14 mouse cellular contexts compared by ENCODE assay signal in genomic region chr7:25651281-25651680, GRCm38 (mm10). TPM values are rescaled to one million over a fixed set of nuclear protein-coding genes. Genes with fewer than 3 reads are reported as not detected.
DNase-seq lines count a peak whose midpoint lies in the region; ATAC-seq and TF ChIP-seq lines count a peak whose summit lies in the region.
"Had no signal": no experiment of that assay in that cellular context is flagged by ENCODE, and none has a peak within 500 bp of the region (broad histone marks: within the 10 kb centered on the region; RNA-seq: fewer than 3 reads in every experiment).

No protein-coding gene starts in this region.

- no peak overlapping the region for H3K4me2 ChIP-seq in heart, embryonic 11.5 days
- H3K4me2 ChIP-seq in heart, embryonic 12.5 days = no peak overlapping the region
- 0 out of 2 replicates have a peak overlapping the region, but pooled peaks have one; percentile 2 for H3K4me2 ChIP-seq in liver, embryonic 13.5 days
- no peak overlapping the region for H3K4me2 ChIP-seq in forebrain, embryonic 13.5 days
- H3K4me2 ChIP-seq: hindbrain, embryonic 14.5 days; midbrain, embryonic 12.5 days; stomach, embryonic 15.5 days had no signal

- TF ChIP-seq CTCF in small intestine, adult 2 months (IDR thresholded peaks at IDR 0.05; ENCODE audit: extremely low read depth, insufficient read length, insufficient replicate concordance, low read depth, low read length) = no peak

- ATAC-seq in heart, embryonic 11.5 days (replicated peaks; ENCODE audit: insufficient number of reproducible peaks, low FRiP score, low TSS enrichment) = 0 out of 2 replicates have a peak, but pooled peaks have one; percentile 51
- no peak for ATAC-seq in heart, embryonic 12.5 days (ENCODE audit: insufficient number of reproducible peaks, low FRiP score)
- no peak for ATAC-seq in liver, embryonic 13.5 days (ENCODE audit: low read depth)
- ATAC-seq in forebrain, embryonic 13.5 days = no peak
- ATAC-seq: forebrain, embryonic 14.5 days had no signal

- no peak overlapping the region for H3K27ac ChIP-seq in heart, embryonic 11.5 days (ENCODE audit: low read depth, low read length)
- no peak overlapping the region for H3K27ac ChIP-seq in heart, embryonic 12.5 days (ENCODE audit: poor library complexity, severe bottlenecking)
- H3K27ac ChIP-seq in ES-E14 (ENCODE audit: insufficient read depth, low read depth, low read length, poor library complexity, severe bottlenecking) = no peak overlapping the region
- peak overlapping the region; percentile 39; the same call in 1 of the 2 replicates for H3K27ac ChIP-seq in liver, embryonic 13.5 days
- H3K27ac ChIP-seq in small intestine, adult 2 months (ENCODE audit: insufficient read depth, low read depth, low read length) = peak overlapping the region; percentile 53
- no peak overlapping the region for H3K27ac ChIP-seq in forebrain, embryonic 13.5 days
- H3K27ac ChIP-seq: hindbrain, embryonic 14.5 days; midbrain, embryonic 12.5 days; stomach, embryonic 15.5 days had no signal

- H3K9me3 ChIP-seq in heart, embryonic 11.5 days (replicated peaks; ENCODE audit: control insufficient read depth, low read length) = no peaks in the 10 kb centered on the region
- no peaks in the 10 kb centered on the region for H3K9me3 ChIP-seq in heart, embryonic 12.5 days (replicated peaks)
- no peaks in the 10 kb centered on the region for H3K9me3 ChIP-seq in ES-E14 (ENCODE audit: control insufficient read depth, insufficient read depth, low read depth, low read length)
- H3K9me3 ChIP-seq in liver, embryonic 13.5 days (replicated peaks) = no peaks in the 10 kb centered on the region
- H3K9me3 ChIP-seq in forebrain, embryonic 13.5 days (replicated peaks) = no peaks in the 10 kb centered on the region
- H3K9me3 ChIP-seq: midbrain, embryonic 12.5 days; stomach, embryonic 15.5 days had no signal

- no peak for DNase-seq in ES-E14 (ENCODE audit: low read depth, low spot score)
- no peak for DNase-seq in liver, embryonic 13.5 days
- no peak for DNase-seq in kidney, postnatal 10 days
- DNase-seq in urinary bladder, postnatal 4 days (ENCODE audit: low spot score in 2 of 2) = no peak
- DNase-seq: adrenal gland, adult 8-10 months; left cerebral cortex, postnatal 4 days had no signal

- H3K4me3 ChIP-seq in heart, embryonic 11.5 days (ENCODE audit: low read depth, low read length) = no peak overlapping the region
- H3K4me3 ChIP-seq in heart, embryonic 12.5 days = no peak overlapping the region
- no peak overlapping the region for H3K4me3 ChIP-seq in ES-E14 (ENCODE audit: insufficient read depth in 1 of 2, low read depth in 1 of 2, low read length in 2 of 2, poor library complexity in 1 of 2, severe bottlenecking in 1 of 2)
- no peak overlapping the region for H3K4me3 ChIP-seq in liver, embryonic 13.5 days (replicated peaks)
- peak overlapping the region; percentile 1; the same call in 1 of the 2 replicates for H3K4me3 ChIP-seq in small intestine, adult 2 months (ENCODE audit: low read depth, low read length)
- no peak overlapping the region for H3K4me3 ChIP-seq in forebrain, embryonic 13.5 days
- H3K4me3 ChIP-seq: midbrain, embryonic 12.5 days; stomach, embryonic 15.5 days had no signal

- no peak for TF ChIP-seq POLR2A in small intestine, adult 2 months (IDR thresholded peaks at IDR 0.05; ENCODE audit: low read depth, low read length)

- in situ Hi-C loops in ES-E14 (cut with MboI; ENCODE audit: low sequenced_read_pairs in 2 of 2, unreplicated experiment in 2 of 2) = no loop called here

- no peaks in the 10 kb centered on the region for H3K36me3 ChIP-seq in heart, embryonic 11.5 days (ENCODE audit: control insufficient read depth, insufficient read depth, low read length)
- no peaks in the 10 kb centered on the region for H3K36me3 ChIP-seq in heart, embryonic 12.5 days
- H3K36me3 ChIP-seq in ES-E14 (ENCODE audit: control insufficient read depth, insufficient read depth, low read length, poor library complexity, severe bottlenecking) = peaks cover 2% of the 10 kb centered on the region; the same call in 1 of the 2 replicates
- no peaks in the 10 kb centered on the region for H3K36me3 ChIP-seq in liver, embryonic 13.5 days
- no peaks in the 10 kb centered on the region for H3K36me3 ChIP-seq in small intestine, adult 2 months (ENCODE audit: control insufficient read depth, insufficient read depth, low read length)
- H3K36me3 ChIP-seq in forebrain, embryonic 13.5 days (ENCODE audit: poor library complexity, severe bottlenecking) = no peaks in the 10 kb centered on the region
- H3K36me3 ChIP-seq: midbrain, embryonic 12.5 days; stomach, embryonic 15.5 days had no signal

- no peaks in the 10 kb centered on the region for H3K27me3 ChIP-seq in heart, embryonic 11.5 days (ENCODE audit: control insufficient read depth, insufficient read depth, low read length)
- no peaks in the 10 kb centered on the region for H3K27me3 ChIP-seq in heart, embryonic 12.5 days (replicated peaks)
- H3K27me3 ChIP-seq in liver, embryonic 13.5 days = no peaks in the 10 kb centered on the region
- no peaks in the 10 kb centered on the region for H3K27me3 ChIP-seq in small intestine, adult 2 months (ENCODE audit: control insufficient read depth, insufficient read depth, low read length)
- H3K27me3 ChIP-seq in forebrain, embryonic 13.5 days = no peaks in the 10 kb centered on the region
- H3K27me3 ChIP-seq: midbrain, embryonic 12.5 days; stomach, embryonic 15.5 days had no signal

- no peaks in the 10 kb centered on the region for H3K4me1 ChIP-seq in heart, embryonic 11.5 days (ENCODE audit: control insufficient read depth, insufficient read depth, low read length)
- no peaks in the 10 kb centered on the region for H3K4me1 ChIP-seq in heart, embryonic 12.5 days (replicated peaks)
- peaks cover 0 to 12% of the 10 kb centered on the region in 2 experiments; a peak in 2 of 4 replicates for H3K4me1 ChIP-seq in ES-E14 (ENCODE audit: control insufficient read depth in 2 of 2, insufficient read depth in 2 of 2, low read length in 2 of 2, poor library complexity in 1 of 2)
- H3K4me1 ChIP-seq in liver, embryonic 13.5 days (replicated peaks) = peaks cover 20% of the 10 kb centered on the region
- H3K4me1 ChIP-seq in small intestine, adult 2 months (ENCODE audit: control insufficient read depth, insufficient read depth, insufficient read length, low read length) = peaks cover 3% of the 10 kb centered on the region; the same call in 1 of the 2 replicates
- no peaks in the 10 kb centered on the region; the same call in 1 of the 2 replicates for H3K4me1 ChIP-seq in forebrain, embryonic 13.5 days
- H3K4me1 ChIP-seq: stomach, embryonic 15.5 days had no signal

- 89% methylated on average over 8 of the region's 8 CpGs for WGBS in heart, embryonic 11.5 days (ENCODE audit: insufficient replicate concordance)
- WGBS in heart, embryonic 12.5 days = 84% methylated on average over 8 of the region's 8 CpGs
- WGBS in liver, embryonic 13.5 days (ENCODE audit: insufficient replicate concordance) = 43% methylated on average over 8 of the region's 8 CpGs
- WGBS in small intestine, adult 2 months = 89% methylated on average over 8 of the region's 8 CpGs
- 92% methylated on average over 8 of the region's 8 CpGs for WGBS in forebrain, embryonic 13.5 days

- no peak overlapping the region for H3K9ac ChIP-seq in heart, embryonic 11.5 days (ENCODE audit: low read depth, low read length)
- H3K9ac ChIP-seq in heart, embryonic 12.5 days = no peak overlapping the region
- 0 out of 2 replicates have a peak overlapping the region, but pooled peaks have one; percentile 8 for H3K9ac ChIP-seq in ES-E14 (ENCODE audit: insufficient read depth, low read depth, low read length, poor library complexity, severe bottlenecking)
- H3K9ac ChIP-seq in liver, embryonic 13.5 days = no peak overlapping the region
- no peak overlapping the region for H3K9ac ChIP-seq in forebrain, embryonic 13.5 days
- H3K9ac ChIP-seq: hindbrain, embryonic 14.5 days; midbrain, embryonic 12.5 days; stomach, embryonic 15.5 days had no signal

RNA-seq across cellular contexts. Expression of gene Bckdha, which starts 7.5 kb away (rescaled TPM):
- 41.4 and 45.7 TPM in 2 replicates for polyA plus RNA-seq in heart, embryonic 11.5 days (2014; fragmentation: Nextera tagmentation; extraction: Ambion mirVana)
- polyA plus RNA-seq in heart, embryonic 12.5 days (2016; fragmentation: Nextera tagmentation; extraction: Ambion mirVana) = 48.1 and 52.9 TPM in 2 replicates
- 96.0 and 116 TPM in 2 replicates for total RNA-seq in ES-E14 (2012; rRNA removed)
- polyA plus RNA-seq in liver, embryonic 13.5 days (2015; fragmentation: Nextera tagmentation; extraction: Ambion mirVana) = 20.0 and 21.6 TPM in 2 replicates
- polyA plus RNA-seq in small intestine, adult 2 months (2012; rRNA removed) = 75.8 and 98.5 TPM in 2 replicates
- 48.1 and 49.0 TPM in 2 replicates for polyA plus RNA-seq in forebrain, embryonic 13.5 days (2015; fragmentation: Nextera tagmentation; extraction: Ambion mirVana)

RNA-seq across cellular contexts. Expression of gene Exosc5, which starts 7.7 kb away (rescaled TPM):
- polyA plus RNA-seq in heart, embryonic 11.5 days (2014; fragmentation: Nextera tagmentation; extraction: Ambion mirVana) = 40.4 and 44.8 TPM in 2 replicates
- polyA plus RNA-seq in heart, embryonic 12.5 days (2016; fragmentation: Nextera tagmentation; extraction: Ambion mirVana) = 35.3 and 37.2 TPM in 2 replicates
- 170 and 182 TPM in 2 replicates for total RNA-seq in ES-E14 (2012; rRNA removed)
- 62.3 and 68.8 TPM in 2 replicates for polyA plus RNA-seq in liver, embryonic 13.5 days (2015; fragmentation: Nextera tagmentation; extraction: Ambion mirVana)
- polyA plus RNA-seq in small intestine, adult 2 months (2012; rRNA removed) = 31.7 and 64.7 TPM in 2 replicates
- 54.0 and 55.2 TPM in 2 replicates for polyA plus RNA-seq in forebrain, embryonic 13.5 days (2015; fragmentation: Nextera tagmentation; extraction: Ambion mirVana)

RNA-seq across cellular contexts. Expression of gene Tmem91, which starts 23.7 kb away (rescaled TPM):
- polyA plus RNA-seq in heart, embryonic 11.5 days (2014; fragmentation: Nextera tagmentation; extraction: Ambion mirVana) = 1.2 and 2.0 TPM in 2 replicates
- polyA plus RNA-seq in heart, embryonic 12.5 days (2016; fragmentation: Nextera tagmentation; extraction: Ambion mirVana) = 0.86 and 1.1 TPM in 2 replicates
- 0.94 and 2.6 TPM in 2 replicates for total RNA-seq in ES-E14 (2012; rRNA removed)
- 1.0 and 1.1 TPM in 2 replicates for polyA plus RNA-seq in liver, embryonic 13.5 days (2015; fragmentation: Nextera tagmentation; extraction: Ambion mirVana)
- polyA plus RNA-seq in small intestine, adult 2 months (2012; rRNA removed) = 0.23 and 0.25 TPM in 2 replicates
- polyA plus RNA-seq in forebrain, embryonic 13.5 days (2015; fragmentation: Nextera tagmentation; extraction: Ambion mirVana) = 5.2 and 7.5 TPM in 2 replicates

RNA-seq across cellular contexts. Expression of gene B3gnt8, which starts 24.8 kb away (rescaled TPM):
- 2.5 and 4.0 TPM in 2 replicates for polyA plus RNA-seq in heart, embryonic 11.5 days (2014; fragmentation: Nextera tagmentation; extraction: Ambion mirVana)
- 6.2 and 7.1 TPM in 2 replicates for polyA plus RNA-seq in heart, embryonic 12.5 days (2016; fragmentation: Nextera tagmentation; extraction: Ambion mirVana)
- 1.7 and 2.3 TPM in 2 replicates for total RNA-seq in ES-E14 (2012; rRNA removed)
- 2.1 and 2.2 TPM in 2 replicates for polyA plus RNA-seq in liver, embryonic 13.5 days (2015; fragmentation: Nextera tagmentation; extraction: Ambion mirVana)
- polyA plus RNA-seq in small intestine, adult 2 months (2012; rRNA removed) = 4.7 and 8.2 TPM in 2 replicates
- polyA plus RNA-seq in forebrain, embryonic 13.5 days (2015; fragmentation: Nextera tagmentation; extraction: Ambion mirVana) = 0.67 and 0.69 TPM in 2 replicates

RNA-seq across cellular contexts. Expression of gene B9d2, which starts 29.3 kb away (rescaled TPM):
- 28.0 and 29.5 TPM in 2 replicates for polyA plus RNA-seq in heart, embryonic 11.5 days (2014; fragmentation: Nextera tagmentation; extraction: Ambion mirVana)
- polyA plus RNA-seq in heart, embryonic 12.5 days (2016; fragmentation: Nextera tagmentation; extraction: Ambion mirVana) = 22.8 and 25.9 TPM in 2 replicates
- 4.1 and 5.5 TPM in 2 replicates for total RNA-seq in ES-E14 (2012; rRNA removed)
- 21.8 and 25.1 TPM in 2 replicates for polyA plus RNA-seq in liver, embryonic 13.5 days (2015; fragmentation: Nextera tagmentation; extraction: Ambion mirVana)
- 21.8 and 33.2 TPM in 2 replicates for polyA plus RNA-seq in small intestine, adult 2 months (2012; rRNA removed)
- polyA plus RNA-seq in forebrain, embryonic 13.5 days (2015; fragmentation: Nextera tagmentation; extraction: Ambion mirVana) = 40.2 and 48.4 TPM in 2 replicates

Comparison
In these comparisons a context has a peak if more than half of its experiments do, and no peak if none do; other contexts are left out.
1. H3K27ac ChIP-seq: peak in liver, embryonic 13.5 days (single experiment) and small intestine, adult 2 months (single experiment); none in heart, embryonic 11.5 days (single experiment), heart, embryonic 12.5 days (single experiment), ES-E14 (single experiment) and forebrain, embryonic 13.5 days (single experiment).